Mouse (Mus musculus) C2C12 (cell line): ENCODE measurements around the gene Tnfrsf22. TPM values are rescaled to one million over a fixed set of nuclear protein-coding genes. Genes with fewer than 3 reads are reported as not detected.
A peak's percentile ranks its signal among the peaks of the same experiment; 100 is the strongest.

ENCODE experiments used
- H3K27me3 ChIP-seq: one replicate; pipeline ENCODE4 v1.6.1; 2011; ENCODE audit not compliant: control insufficient read depth, insufficient read depth, insufficient read length
- H3K36me3 ChIP-seq: one replicate; pipeline ENCODE4 v1.6.1; 2011; ENCODE audit not compliant: control insufficient read depth, insufficient read depth
- H3K4me3 ChIP-seq: one replicate; pipeline ENCODE4 v1.5.1; 2011; ENCODE audit warnings: mild to moderate bottlenecking, control low read depth; ENCODE audit not compliant: poor library complexity, insufficient read depth, severe bottlenecking
- H3K79me2 ChIP-seq: one replicate; pipeline ENCODE4 v1.6.1; 2011; ENCODE audit not compliant: control insufficient read depth, insufficient read depth
- H3K79me3 ChIP-seq: one replicate; pipeline ENCODE4 v1.6.1; 2011; ENCODE audit warnings: low read depth, control low read depth
- H3ac ChIP-seq: one replicate; pipeline ENCODE3; 2011; ENCODE audit warnings: low read depth; ENCODE audit not compliant: control insufficient read depth, insufficient read length
- CEBPB ChIP-seq: IDR thresholded peaks from one replicate; pipeline ENCODE4 v1.6.1; 2011; ENCODE audit warnings: low read depth, mild to moderate bottlenecking, control low read depth, moderate library complexity
- CTCF ChIP-seq: IDR thresholded peaks from one replicate; pipeline ENCODE4 v1.5.1; 2011; ENCODE audit not compliant: control insufficient read depth, insufficient read depth, insufficient read length
- FOSL1 ChIP-seq: IDR thresholded peaks from one replicate; pipeline ENCODE4 v1.8.0; 2011; ENCODE audit warnings: mild to moderate bottlenecking, low read length; ENCODE audit not compliant: poor library complexity, insufficient read depth, severe bottlenecking
- MAX ChIP-seq: IDR thresholded peaks from one replicate; pipeline ENCODE4 v1.6.1; 2011; ENCODE audit warnings: mild to moderate bottlenecking, control low read depth
- MYOD1 ChIP-seq: IDR thresholded peaks from one replicate; pipeline ENCODE4 v1.6.1; 2011; ENCODE audit warnings: low read depth; ENCODE audit not compliant: control insufficient read depth, insufficient read length
- MYOG ChIP-seq: IDR thresholded peaks from one replicate; pipeline ENCODE4 v1.6.1; 2011; ENCODE audit not compliant: control insufficient read depth, insufficient read length; ENCODE audit errors: extremely low read depth
- USF1 ChIP-seq: IDR thresholded peaks from one replicate; pipeline ENCODE4 v1.6.1; 2011; ENCODE audit warnings: low read depth, mild to moderate bottlenecking, control low read depth, moderate library complexity
- polyA plus RNA-seq: library from polyadenylated mRNA; unstranded; fragments of >200 nt; fragmentation: generic; extraction: Trizol; gene quantifications from one replicate; pipeline ENCODE4 v1.2.1, GENCODE M21; 2012; ENCODE audit warnings: missing spikeins

Gene Tnfrsf22
- polyA plus RNA-seq, 1 experiment, result 12.2 TPM

GRCm38 (mm10) chr7:143631503-143631902, 18.0 kb downstream of the Tnfrsf22 start:
- H3K27me3 ChIP-seq, result no peaks in the 10 kb centered on the region
- no peak for TF ChIP-seq MYOG
- no peak for TF ChIP-seq CTCF
- no peak for TF ChIP-seq MAX
- peak; percentile 48 for TF ChIP-seq FOSL1
- peak; percentile 82 for TF ChIP-seq CEBPB
- TF ChIP-seq MYOD1, result no peak
- no peak for TF ChIP-seq USF1
- no peaks in the 10 kb centered on the region for H3K79me3 ChIP-seq
- H3K79me2 ChIP-seq, result no peaks in the 10 kb centered on the region
- no peaks in the 10 kb centered on the region for H3K36me3 ChIP-seq
- H3K4me3 ChIP-seq, result no peak overlapping the region
- H3ac ChIP-seq, result no peak overlapping the region

- no peaks in the 10 kb centered on the region for H3K27me3 ChIP-seq
- TF ChIP-seq USF1 (no peak), MYOG (no peak), CTCF (no peak), MAX (no peak), FOSL1 (no peak), MYOD1 (no peak), CEBPB (no peak)
- H3K4me3 ChIP-seq, result no peak overlapping the region
- H3K36me3 ChIP-seq, result no peaks in the 10 kb centered on the region
- no peak overlapping the region for H3ac ChIP-seq
- no peaks in the 10 kb centered on the region for H3K79me2 ChIP-seq
- no peaks in the 10 kb centered on the region for H3K79me3 ChIP-seq
These were observed 20.0 kb downstream of the Tnfrsf22 start for GRCm38 (mm10) chr7:143629501-143629900.

GRCm38 (mm10) chr7:143628540-143628939, 20.9 kb downstream of the Tnfrsf22 start, which contains the start of gene Tnfrsf26:
Gene Tnfrsf26, minus strand, starts transcription at chr7:143628722.
- Histone ChIP-seq H3K36me3 (no peaks in the 10 kb centered on the region), H3K4me3 (no peak within 1 kb of the TSS), H3ac (no peak within 1 kb of the TSS), H3K79me2 (no peaks in the 10 kb centered on the region), H3K79me3 (no peaks in the 10 kb centered on the region), H3K27me3 (no peaks in the 10 kb centered on the region)
- TF ChIP-seq USF1 (no peak), MAX (no peak), MYOD1 (no peak), MYOG (no peak), CTCF (no peak)

DNA sequence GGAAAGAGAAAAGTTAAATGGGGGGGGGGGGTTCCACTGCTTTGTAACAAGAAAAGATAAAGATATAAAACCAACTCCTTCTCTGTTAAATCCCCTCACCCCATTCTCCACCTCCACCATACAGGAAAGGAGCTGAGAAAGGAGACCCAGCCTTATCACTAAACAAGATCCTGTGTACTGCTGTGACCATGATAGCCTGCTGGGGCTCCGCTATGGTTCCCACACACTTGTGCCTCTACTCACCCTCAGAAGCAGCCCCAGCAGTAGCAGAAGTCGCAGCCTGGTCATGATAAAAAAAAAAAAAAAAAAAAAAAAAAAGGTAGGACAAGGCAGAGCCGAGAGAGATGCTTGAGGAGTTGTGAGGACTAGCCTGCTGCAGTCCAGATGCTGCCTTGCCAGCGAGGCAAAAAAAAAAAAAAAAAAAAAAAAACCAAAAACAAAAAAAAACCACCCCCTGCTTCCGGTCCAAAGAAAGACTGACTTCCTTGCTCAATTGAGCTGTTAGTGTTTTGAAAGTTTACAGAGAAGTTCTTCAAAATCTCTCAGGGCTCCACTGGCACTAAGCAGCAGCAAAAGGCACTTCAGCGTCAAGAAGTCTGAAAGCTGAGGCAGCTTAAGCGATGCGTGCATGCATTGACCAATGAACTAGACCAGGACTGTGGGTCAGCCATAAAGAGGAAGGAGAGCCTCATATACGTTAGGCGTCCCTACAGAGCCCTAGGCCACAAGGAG, 21.7 kb downstream of the Tnfrsf22 start:
- TF ChIP-seq USF1 (no peak), CEBPB (no peak), MAX (no peak), CTCF (no peak), MYOD1 (no peak), MYOG (no peak), FOSL1 (no peak)
- no peak overlapping the region for H3ac ChIP-seq
- no peaks in the 10 kb centered on the region for H3K79me3 ChIP-seq
- H3K79me2 ChIP-seq, result no peaks in the 10 kb centered on the region
- H3K36me3 ChIP-seq, result no peaks in the 10 kb centered on the region
- no peak overlapping the region for H3K4me3 ChIP-seq
- H3K27me3 ChIP-seq, result no peaks in the 10 kb centered on the region

DNA sequence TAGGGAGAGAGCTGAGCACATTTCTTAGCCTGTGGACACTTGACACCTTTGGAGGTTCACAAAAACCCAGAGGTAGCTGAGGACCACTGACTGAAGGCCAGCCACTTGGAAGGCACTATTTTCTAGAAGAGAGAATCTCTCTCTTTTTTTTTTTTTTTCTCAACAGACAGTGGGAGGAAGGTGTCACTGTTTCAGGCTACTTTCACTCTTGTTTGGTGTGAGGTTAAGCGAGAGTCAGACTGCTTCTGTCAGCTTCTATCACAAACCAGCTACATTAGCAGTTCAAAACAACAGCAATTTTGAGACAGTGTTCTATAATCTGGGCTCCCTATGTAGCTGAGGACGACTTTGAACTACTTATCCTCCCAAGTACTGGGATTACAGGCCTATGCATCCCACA, 23.3 kb downstream of the Tnfrsf22 start:
- no peaks in the 10 kb centered on the region for H3K27me3 ChIP-seq
- no peak overlapping the region for H3ac ChIP-seq
- H3K79me3 ChIP-seq, result no peaks in the 10 kb centered on the region
- H3K4me3 ChIP-seq, result no peak overlapping the region
- H3K36me3 ChIP-seq, result no peaks in the 10 kb centered on the region
- no peaks in the 10 kb centered on the region for H3K79me2 ChIP-seq
- TF ChIP-seq CTCF (no peak), USF1 (no peak), FOSL1 (no peak), MYOG (no peak), CEBPB (no peak), MYOD1 (no peak), MAX (no peak)
